Mouse (Mus musculus) megakaryocyte, embryonic 14.5 days (primary cell): Measurements from ENCODE around the gene Peli2.

ENCODE experiments used
- FLI1 ChIP-seq: IDR thresholded peaks from 2 replicates; pipeline ENCODE4 v1.6.1; 2012; ENCODE audit warnings: low read length, inconsistent platforms, mixed read lengths
- GATA1 ChIP-seq: IDR thresholded peaks from 3 replicates; pipeline ENCODE4 v1.6.1; 2012; ENCODE audit warnings: mixed read lengths, low read length, inconsistent platforms, borderline replicate concordance

- TF ChIP-seq GATA1 (no peak), FLI1 (no peak)
Measured at GRCm38 (mm10) chr14:48148615-48149014, 28.0 kb downstream of the Peli2 start.
